In genomic region chr6:96270436-96270835, GRCm38 (mm10) we compare ENCODE assay signal across 22 mouse cellular contexts.
DNase-seq lines count a peak whose midpoint lies in the region; ATAC-seq and TF ChIP-seq lines count a peak whose summit lies in the region.
"Had no signal": no experiment of that assay in that cellular context is flagged by ENCODE, and none has a peak within 500 bp of the region (broad histone marks: within the 10 kb centered on the region; RNA-seq: fewer than 3 reads in every experiment).

No protein-coding gene starts in this region.

- no peaks in the 10 kb centered on the region for H3K4me1 ChIP-seq in intestine, embryonic 16.5 days (ENCODE audit: control insufficient read depth, insufficient read depth, low read length)
- H3K4me1 ChIP-seq in intestine, embryonic 15.5 days (replicated peaks) = no peaks in the 10 kb centered on the region
- H3K4me1 ChIP-seq in intestine, postnatal 0 days (replicated peaks; ENCODE audit: control insufficient read depth, insufficient read depth, low read length) = no peaks in the 10 kb centered on the region

- H3K27ac ChIP-seq in intestine, embryonic 16.5 days (ENCODE audit: low read length) = no peak overlapping the region
- H3K27ac ChIP-seq in intestine, embryonic 15.5 days = no peak overlapping the region
- peak overlapping the region; percentile 71 for H3K27ac ChIP-seq in intestine, postnatal 0 days (ENCODE audit: low read depth, low read length)

- TF ChIP-seq CTCF in intestine, postnatal 0 days (IDR thresholded peaks at IDR 0.05; ENCODE audit: low read depth) = no peak

- no peaks in the 10 kb centered on the region for H3K36me3 ChIP-seq in intestine, embryonic 16.5 days (ENCODE audit: control insufficient read depth, insufficient read depth, low read length)
- H3K36me3 ChIP-seq in intestine, embryonic 15.5 days = no peaks in the 10 kb centered on the region
- H3K36me3 ChIP-seq in intestine, postnatal 0 days (ENCODE audit: control insufficient read depth, insufficient read depth) = no peaks in the 10 kb centered on the region
- H3K36me3 ChIP-seq: G1E had no signal

- ATAC-seq in intestine, embryonic 16.5 days = peak; percentile 46; the same call in 1 of the 2 replicates
- no peak for ATAC-seq in intestine, embryonic 15.5 days
- peak; percentile 95 for ATAC-seq in intestine, postnatal 0 days
- ATAC-seq: activated CD4-positive, CD25-positive, alpha-beta regulatory T cell, adult 4 months; CD4-positive, CD25-positive, alpha-beta regulatory T cell, adult 4 months; Patski had no signal

- H3K9ac ChIP-seq in intestine, embryonic 16.5 days (ENCODE audit: low read depth, low read length) = no peak overlapping the region
- no peak overlapping the region for H3K9ac ChIP-seq in intestine, embryonic 15.5 days
- no peak overlapping the region for H3K9ac ChIP-seq in intestine, postnatal 0 days (ENCODE audit: low read depth, low read length)

- no peak overlapping the region for H3K4me3 ChIP-seq in intestine, embryonic 16.5 days (ENCODE audit: low read length)
- H3K4me3 ChIP-seq in intestine, embryonic 15.5 days (replicated peaks) = no peak overlapping the region
- H3K4me3 ChIP-seq in intestine, postnatal 0 days (ENCODE audit: low read depth, low read length) = no peak overlapping the region

- WGBS in intestine, embryonic 16.5 days = 91% methylated on average over 5 of the region's 5 CpGs
- WGBS in intestine, embryonic 15.5 days = 92% methylated on average over 5 of the region's 5 CpGs
- WGBS in intestine, postnatal 0 days = 76% methylated on average over 5 of the region's 5 CpGs

- no peaks in the 10 kb centered on the region for H3K9me3 ChIP-seq in intestine, embryonic 16.5 days (ENCODE audit: control insufficient read depth, low read length)
- H3K9me3 ChIP-seq in intestine, embryonic 15.5 days = no peaks in the 10 kb centered on the region
- no peaks in the 10 kb centered on the region for H3K9me3 ChIP-seq in intestine, postnatal 0 days (ENCODE audit: control insufficient read depth)
- H3K9me3 ChIP-seq: G1E had no signal

- H3K27me3 ChIP-seq in intestine, embryonic 16.5 days (replicated peaks; ENCODE audit: control insufficient read depth, insufficient read depth, low read length) = no peaks in the 10 kb centered on the region
- no peaks in the 10 kb centered on the region for H3K27me3 ChIP-seq in intestine, embryonic 15.5 days (replicated peaks)
- H3K27me3 ChIP-seq in intestine, postnatal 0 days (replicated peaks; ENCODE audit: control insufficient read depth, insufficient read depth, low read length) = no peaks in the 10 kb centered on the region
- H3K27me3 ChIP-seq: CH12.LX, Patski had no signal

- no peak overlapping the region for H3K4me2 ChIP-seq in intestine, embryonic 16.5 days (ENCODE audit: low read depth, low read length)
- H3K4me2 ChIP-seq in intestine, embryonic 15.5 days (replicated peaks) = no peak overlapping the region
- no peak overlapping the region for H3K4me2 ChIP-seq in intestine, postnatal 0 days (replicated peaks; ENCODE audit: low read depth)

- peak; percentile 6 for DNase-seq in adrenal gland, adult 2 months
- DNase-seq in adrenal gland, adult 8-10 months = no peak
- peak; percentile 7 to 9 for DNase-seq in cerebellum, postnatal 10 days
- DNase-seq in cerebellum, adult 9-11 months = no peak
- no peak for DNase-seq in gastrocnemius, adult 18-20 months (ENCODE audit: low spot score)
- DNase-seq: adrenal gland, postnatal 10 days; adrenal gland, postnatal 14 days; adrenal gland, postnatal 25 days; adrenal gland, postnatal 36 days; B cell, adult 2 months; cerebellum, adult 11 months; cerebellum, adult 11-12 months; cerebellum, adult 18-20 months; cerebellum, adult 2 months had no signal

Comparison
In these comparisons a context has a peak if more than half of its experiments do, and no peak if none do; other contexts are left out.
1. DNase-seq: peak in adrenal gland, adult 2 months (single experiment) and cerebellum, postnatal 10 days (2 of 2); none in adrenal gland, adult 8-10 months (single experiment), cerebellum, adult 9-11 months (single experiment) and gastrocnemius, adult 18-20 months (single experiment).